Mouse (Mus musculus) bone marrow, adult 2 months (tissue): ENCODE measurements around the gene Szt2. TPM values are rescaled to one million over a fixed set of nuclear protein-coding genes. Genes with fewer than 3 reads are reported as not detected.
A peak's percentile ranks its signal among the peaks of the same experiment; 100 is the strongest.

Experiments
- H3K27ac ChIP-seq: fragments of 200-500 bp; 2 replicates; pipeline ENCODE4 v1.5.1; 2012; ENCODE audit warnings: low read depth, mild to moderate bottlenecking, control low read depth, inconsistent platforms, low read length; ENCODE audit not compliant: control insufficient read depth, poor library complexity, insufficient read depth
- H3K4me1 ChIP-seq: fragments of 200-500 bp; 2 replicates; pipeline ENCODE4 v1.6.1; 2011; ENCODE audit warnings: low read length; ENCODE audit not compliant: control insufficient read depth, insufficient read depth
- H3K4me3 ChIP-seq: fragments of 200-500 bp; replicated peaks from 2 replicates; pipeline ENCODE3; 2011; ENCODE audit warnings: mild to moderate bottlenecking, low read depth, low read length, control low read depth; ENCODE audit not compliant: control insufficient read depth
- CTCF ChIP-seq: fragments of 200-500 bp; IDR thresholded peaks from 2 replicates; pipeline ENCODE4 v1.5.1; 2011; ENCODE audit warnings: low read length, control low read depth; ENCODE audit not compliant: control insufficient read depth, insufficient read depth
- POLR2A ChIP-seq: fragments of 200-500 bp; IDR thresholded peaks from 2 replicates; pipeline ENCODE4 v1.6.1; 2011; ENCODE audit warnings: low read depth, mild to moderate bottlenecking, control low read depth, low read length, borderline replicate concordance; ENCODE audit not compliant: control insufficient read depth
- WGBS: fragments of 180-500 bp; shearing (Covaris S2); methylation state at CpG from one replicate; pipeline ENCODE4 v1.1.7; 2018; 5-methylcytosine and 5-hydroxymethylcytosine counted together
- polyA plus RNA-seq: library from polyadenylated mRNA; stranded (reverse); fragments of >200 nt; gene quantifications from 2 replicates; pipeline ENCODE4 v1.2.4, GENCODE M21; 2011; ENCODE audit warnings: low replicate concordance; ENCODE audit not compliant: missing spikeins, insufficient read depth, insufficient read length

The Szt2 gene
- 17.0 and 34.6 TPM in 2 replicates for polyA plus RNA-seq

GRCm38 (mm10) chr4:118409142-118409900 is at the start of gene Szt2, which contains the start of gene Med8:
Gene Szt2, minus strand, starts transcription at chr4:118409273.
Gene Med8, plus strand, starts transcription at chr4:118409337.
- peak within 1 kb of the TSS; percentile 91 for H3K27ac ChIP-seq
- peak within 1 kb of the TSS; percentile 92 for H3K4me3 ChIP-seq
- under 1% methylated on average over 53 of the region's 53 CpGs for WGBS
- TF ChIP-seq CTCF = peak; percentile 3; the same call in 1 of the 2 replicates
- peak; percentile 96 for TF ChIP-seq POLR2A
- H3K4me1 ChIP-seq = peaks cover 5% of the 10 kb centered on the region; the same call in 1 of the 2 replicates

DNA sequence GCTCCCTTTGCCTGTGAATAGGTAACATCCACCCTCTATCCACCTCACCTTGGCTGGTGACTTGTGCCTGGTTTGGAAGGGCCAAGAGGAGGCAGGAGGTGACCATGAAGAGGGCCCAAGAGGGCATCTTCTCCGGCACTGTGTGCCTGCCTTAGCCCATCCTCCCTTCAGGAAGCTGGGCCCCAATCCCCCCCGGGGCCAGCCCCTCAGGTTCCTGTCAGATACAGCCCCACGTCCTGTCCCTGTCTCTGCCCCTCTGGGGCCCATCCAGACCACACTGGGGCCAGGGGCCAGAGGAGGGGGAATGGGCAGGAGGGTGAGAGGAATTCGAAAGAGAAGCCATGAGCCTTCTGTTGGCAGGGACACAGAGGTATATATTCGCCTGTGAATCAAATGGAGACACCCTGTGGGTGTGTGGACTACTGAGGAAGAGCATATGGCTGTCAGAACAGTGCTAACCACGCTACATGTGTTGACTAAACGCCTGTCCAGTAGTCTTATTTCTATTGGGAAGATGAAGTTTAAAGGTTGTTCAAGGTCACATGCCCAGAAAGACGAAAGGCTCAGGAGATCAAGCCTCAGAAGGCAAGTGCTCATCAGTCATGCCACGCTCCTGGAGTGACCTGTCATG is 48.4 kb upstream of the Szt2 start, which contains the start of gene Mpl:
TSS of gene Mpl (minus strand) at position 169 of the 631 bp plus-strand sequence.
- H3K4me3 ChIP-seq = no peak within 1 kb of the TSS
- no peak within 1 kb of the TSS; the same call in 1 of the 2 replicates for H3K27ac ChIP-seq
- no peak for TF ChIP-seq POLR2A
- TF ChIP-seq CTCF = no peak
- no peaks in the 10 kb centered on the region for H3K4me1 ChIP-seq
- 22% methylated on average over 9 of the region's 9 CpGs for WGBS

DNA sequence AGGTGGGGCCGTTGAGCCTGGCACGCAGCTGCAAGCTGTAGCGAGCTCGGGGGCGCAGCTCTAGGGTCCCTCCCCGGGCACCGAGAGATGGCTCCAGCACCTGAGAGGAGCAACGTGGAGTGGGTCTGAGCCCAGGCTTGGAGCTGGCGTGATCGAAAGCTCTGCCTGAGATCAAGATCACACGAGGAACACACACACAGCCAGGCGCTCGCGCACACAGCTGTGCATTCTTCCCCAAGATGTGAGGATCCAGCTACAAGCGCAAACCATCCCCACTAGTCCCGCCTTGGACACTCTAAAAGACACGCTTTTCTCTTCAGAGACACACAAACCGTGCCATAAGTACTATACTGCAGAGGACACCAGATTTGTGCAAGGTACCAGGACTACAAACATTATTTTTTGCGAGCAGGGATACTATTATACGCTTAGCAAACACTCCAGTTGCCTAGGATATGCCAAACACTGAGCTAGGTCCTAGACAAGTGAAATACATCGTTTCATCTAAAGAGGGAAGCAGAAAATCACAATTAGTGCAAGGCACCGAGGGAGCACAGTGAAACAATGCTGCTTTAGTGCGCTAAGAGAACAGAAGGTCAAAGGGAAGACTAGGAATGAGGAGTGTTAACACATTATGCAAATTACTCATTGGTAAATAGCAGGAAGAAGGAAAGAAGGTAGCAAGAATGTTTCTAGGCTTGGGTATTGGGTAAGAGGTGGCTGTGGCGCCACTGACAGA is 37.5 kb upstream of the Szt2 start:
- no peak overlapping the region for H3K4me3 ChIP-seq
- no peaks in the 10 kb centered on the region for H3K4me1 ChIP-seq
- 75% methylated on average over 24 of the region's 24 CpGs for WGBS
- no peak for TF ChIP-seq CTCF
- no peak for TF ChIP-seq POLR2A
- H3K27ac ChIP-seq = no peak overlapping the region

GRCm38 (mm10) chr4:118445781-118446414 is 36.8 kb upstream of the Szt2 start:
- Histone ChIP-seq H3K4me1 (no peaks in the 10 kb centered on the region), H3K4me3 (no peak overlapping the region), H3K27ac (no peak overlapping the region)
- no peak for TF ChIP-seq POLR2A
- no peak for TF ChIP-seq CTCF
- 74% methylated on average over 18 of the region's 18 CpGs for WGBS

DNA sequence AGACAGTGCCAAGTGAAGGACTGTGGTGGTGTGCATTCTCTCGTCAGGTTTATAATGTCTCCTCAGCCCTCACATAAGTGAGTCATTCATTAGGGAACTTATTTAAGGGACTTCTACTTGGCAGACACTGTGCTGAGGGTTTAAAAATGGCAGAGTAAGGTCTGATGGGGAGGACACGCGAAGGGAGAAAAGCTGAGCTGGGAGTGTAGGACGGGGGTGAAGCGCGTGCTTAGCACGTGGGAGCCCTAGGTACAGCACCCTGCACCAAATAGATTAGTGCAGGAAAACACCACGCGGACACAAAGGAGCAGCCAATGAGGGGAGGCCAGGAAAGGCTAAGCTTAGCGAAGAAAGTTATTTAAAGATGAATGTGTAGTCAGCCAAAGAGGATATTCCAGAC is 36.0 kb upstream of the Szt2 start:
- no peak overlapping the region for H3K27ac ChIP-seq
- no peak overlapping the region for H3K4me3 ChIP-seq
- TF ChIP-seq POLR2A (no peak), CTCF (no peak)
- no peaks in the 10 kb centered on the region for H3K4me1 ChIP-seq
- WGBS = 84% methylated on average over 10 of the region's 10 CpGs

GRCm38 (mm10) chr4:118437829-118438253 is 28.8 kb upstream of the Szt2 start:
- peak overlapping the region; percentile 89 for H3K27ac ChIP-seq
- TF ChIP-seq POLR2A (no peak), CTCF (no peak)
- H3K4me3 ChIP-seq = peak overlapping the region; percentile 56
- WGBS = 13% methylated on average over 12 of the region's 12 CpGs
- peaks cover 3% of the 10 kb centered on the region; the same call in 1 of the 2 replicates for H3K4me1 ChIP-seq

GRCm38 (mm10) chr4:118436820-118437603 is 27.9 kb upstream of the Szt2 start, which contains the start of gene Cdc20:
Gene Cdc20, minus strand, starts transcription at chr4:118437352.
- Histone ChIP-seq H3K4me1 (peaks cover 3% of the 10 kb centered on the region; the same call in 1 of the 2 replicates), H3K27ac (peak within 1 kb of the TSS; percentile 89), H3K4me3 (peak within 1 kb of the TSS; percentile 85)
- under 1% methylated on average over 67 of the region's 67 CpGs for WGBS
- TF ChIP-seq CTCF = no peak
- peak; percentile 63 for TF ChIP-seq POLR2A
